Mouse (Mus musculus) embryonic facial prominence, embryonic 10.5 days (tissue): ENCODE measurements around the gene Setd7. TPM values are rescaled to one million over a fixed set of nuclear protein-coding genes. Genes with fewer than 3 reads are reported as not detected.

Experiments used
- DNase-seq: peaks from one replicate; pipeline ENCODE4 v3.0.0-alpha.2; 2017; ENCODE audit warnings: low spot score
- H3K27ac ChIP-seq: fragments of 300-500 bp; sonication (generic); replicated peaks from 2 replicates; pipeline ENCODE4 v1.5.1; 2016; ENCODE audit warnings: mild to moderate bottlenecking
- H3K27me3 ChIP-seq: fragments of 300-500 bp; sonication (generic); replicated peaks from 2 replicates; pipeline ENCODE4 v1.6.1; 2016; ENCODE audit warnings: low read depth, mild to moderate bottlenecking; ENCODE audit not compliant: poor library complexity, severe bottlenecking
- H3K36me3 ChIP-seq: fragments of 300-500 bp; sonication (generic); replicated peaks from 2 replicates; pipeline ENCODE4 v1.6.1; 2016; ENCODE audit warnings: mild to moderate bottlenecking, moderate library complexity
- H3K4me1 ChIP-seq: fragments of 300-500 bp; sonication (generic); 2 replicates; pipeline ENCODE4 v1.6.1; 2016
- H3K4me3 ChIP-seq: fragments of 300-500 bp; sonication (generic); 2 replicates; pipeline ENCODE4 v1.5.1; 2016; ENCODE audit warnings: mild to moderate bottlenecking, moderate library complexity
- H3K9me3 ChIP-seq: fragments of 300-500 bp; sonication (generic); 2 replicates; pipeline ENCODE4 v1.6.1; 2016; ENCODE audit warnings: mild to moderate bottlenecking
- WGBS: fragments of 180-500 bp; shearing (Covaris S2); methylation state at CpG from one replicate; pipeline ENCODE4 v1.1.7; 2016; 5-methylcytosine and 5-hydroxymethylcytosine counted together
- polyA plus RNA-seq: library from polyadenylated mRNA; unstranded; fragments of >200 nt; fragmentation: Nextera tagmentation; extraction: Ambion mirVana; gene quantifications from 2 replicates; pipeline ENCODE4 v1.2.1, GENCODE M21; 2016

The Setd7 gene
- polyA plus RNA-seq = 4.2 and 5.1 TPM in 2 replicates

DNA sequence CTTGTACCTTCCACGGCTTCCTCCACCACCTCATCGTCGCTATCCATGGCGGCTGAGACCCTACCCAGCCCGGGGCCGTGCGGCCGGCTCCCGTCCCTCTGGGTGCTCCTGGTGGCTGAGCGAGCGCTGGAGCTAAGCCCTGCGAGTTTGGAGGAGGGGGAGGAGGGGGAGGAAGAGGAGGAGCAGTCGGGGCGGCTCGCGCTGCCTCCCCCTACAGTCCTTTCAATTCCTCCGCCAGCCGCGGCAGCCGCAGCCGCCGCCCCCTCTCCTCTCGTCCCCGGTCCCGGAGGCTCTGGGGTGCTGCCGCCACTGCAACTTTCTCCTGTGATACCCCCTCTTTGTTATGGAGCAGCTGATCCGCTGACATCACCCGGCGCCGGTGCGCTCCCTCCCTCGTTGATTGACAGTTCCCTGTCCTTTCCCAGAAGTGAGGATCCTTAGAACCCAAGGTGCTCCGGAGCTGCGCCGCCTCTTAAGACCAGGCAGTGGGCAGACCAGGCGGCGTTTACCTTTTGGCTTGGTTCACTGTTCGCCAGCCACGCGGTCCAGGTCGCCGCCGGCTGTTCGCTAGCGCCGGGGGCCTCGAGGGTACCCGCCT is at the start of gene Setd7:
Setd7 (minus strand) TSS at position 369 of the 598 bp plus-strand sequence.
- Histone ChIP-seq H3K27me3 (peaks cover 17% of the 10 kb centered on the region), H3K4me1 (peaks cover 31% of the 10 kb centered on the region), H3K4me3 (peak within 1 kb of the TSS; percentile 89), H3K27ac (peak within 1 kb of the TSS; percentile 96), H3K36me3 (peaks cover 11% of the 10 kb centered on the region), H3K9me3 (no peaks in the 10 kb centered on the region)
- DNase-seq = peak; percentile 87
- under 1% methylated on average over 44 of the region's 48 CpGs for WGBS

DNA sequence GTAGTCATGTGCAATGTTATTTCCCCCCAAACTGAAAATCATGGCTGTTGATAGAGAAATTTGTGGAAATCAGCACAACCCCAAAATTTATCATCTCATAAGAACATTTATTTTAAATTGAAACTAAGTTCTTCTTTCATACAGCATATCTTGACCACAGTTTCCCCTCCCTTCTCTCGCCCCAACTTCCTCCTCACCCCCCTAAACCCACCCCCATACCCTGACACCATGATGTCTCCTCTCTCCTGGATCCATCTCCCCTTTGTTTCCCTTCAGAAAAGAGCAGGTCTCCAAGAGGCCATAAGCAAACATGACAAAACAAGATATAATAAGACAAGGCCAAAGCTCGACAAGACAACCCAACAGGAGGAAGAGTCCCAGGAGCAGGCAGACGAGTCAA is 43.8 kb upstream of the Setd7 start:
- H3K4me1 ChIP-seq = no peaks in the 10 kb centered on the region
- H3K4me3 ChIP-seq = no peak overlapping the region
- no peaks in the 10 kb centered on the region for H3K9me3 ChIP-seq

DNA sequence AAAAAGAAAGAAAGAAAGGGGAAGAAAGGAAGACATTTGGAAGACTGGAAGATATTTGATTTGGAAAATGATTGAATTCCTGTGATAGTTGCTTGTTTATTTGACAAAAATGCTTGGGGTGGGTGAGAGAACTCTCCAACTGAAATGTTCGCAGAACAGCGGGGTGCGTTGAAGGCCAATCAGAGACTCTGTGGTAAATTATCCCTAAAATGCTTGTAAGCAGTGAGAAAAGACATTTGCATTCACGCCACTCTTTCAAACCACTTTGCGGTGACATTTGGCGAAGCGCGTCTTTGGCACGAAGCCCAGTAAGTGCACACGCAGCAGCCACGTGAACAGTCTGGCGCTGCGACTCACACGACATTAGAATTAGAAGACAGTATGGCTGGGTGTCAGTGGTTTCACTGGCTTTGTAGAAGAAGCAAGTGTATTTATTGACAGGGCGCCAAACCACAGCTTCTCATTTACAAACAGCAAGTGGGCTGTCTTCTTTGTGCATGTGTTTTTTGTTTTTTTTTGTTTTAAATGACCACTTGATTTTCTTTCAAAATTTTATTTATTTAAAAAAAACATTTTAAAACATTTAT is 43.1 kb upstream of the Setd7 start:
- H3K36me3 ChIP-seq = no peaks in the 10 kb centered on the region
- no peak for DNase-seq
- no peaks in the 10 kb centered on the region for H3K9me3 ChIP-seq
- H3K27me3 ChIP-seq = no peaks in the 10 kb centered on the region
- H3K4me3 ChIP-seq = no peak overlapping the region
- WGBS = 95% methylated on average over 15 of the region's 15 CpGs
- H3K27ac ChIP-seq = no peak overlapping the region
- peaks cover 4% of the 10 kb centered on the region; the same call in 1 of the 2 replicates for H3K4me1 ChIP-seq

More for the DNA sequence above, 43.8 kb upstream of the Setd7 start:
- no peak for DNase-seq
- WGBS = 89% methylated on average over 3 of the region's 3 CpGs
- no peaks in the 10 kb centered on the region for H3K27me3 ChIP-seq
- no peak overlapping the region for H3K27ac ChIP-seq
- H3K36me3 ChIP-seq = no peaks in the 10 kb centered on the region

DNA sequence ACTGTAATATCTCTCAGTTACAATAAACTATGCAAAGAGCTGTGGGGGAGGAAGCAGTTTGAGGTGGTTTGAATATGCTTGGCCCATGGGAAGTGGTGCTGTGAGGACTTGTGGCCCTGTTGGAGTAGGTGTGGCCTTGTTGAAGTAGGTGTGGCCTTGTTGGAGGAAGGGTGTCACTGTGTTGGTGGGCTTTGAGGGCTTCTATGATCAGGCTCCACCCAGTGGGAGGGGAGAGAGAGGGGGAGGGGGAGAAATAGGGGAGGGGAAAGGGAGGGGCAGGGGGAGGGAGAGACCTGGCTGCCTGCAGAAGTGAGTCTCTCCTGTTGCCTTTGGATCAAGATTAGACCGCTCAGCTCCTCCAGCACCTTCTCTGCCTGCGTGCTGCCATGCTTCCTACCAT is 40.8 kb upstream of the Setd7 start:
- Histone ChIP-seq H3K27me3 (no peaks in the 10 kb centered on the region), H3K4me3 (no peak overlapping the region), H3K4me1 (peaks cover 8% of the 10 kb centered on the region; the same call in 1 of the 2 replicates), H3K36me3 (no peaks in the 10 kb centered on the region), H3K9me3 (no peaks in the 10 kb centered on the region), H3K27ac (no peak overlapping the region)
- DNase-seq = no peak
- 89% methylated on average over 2 of the region's 2 CpGs for WGBS

DNA sequence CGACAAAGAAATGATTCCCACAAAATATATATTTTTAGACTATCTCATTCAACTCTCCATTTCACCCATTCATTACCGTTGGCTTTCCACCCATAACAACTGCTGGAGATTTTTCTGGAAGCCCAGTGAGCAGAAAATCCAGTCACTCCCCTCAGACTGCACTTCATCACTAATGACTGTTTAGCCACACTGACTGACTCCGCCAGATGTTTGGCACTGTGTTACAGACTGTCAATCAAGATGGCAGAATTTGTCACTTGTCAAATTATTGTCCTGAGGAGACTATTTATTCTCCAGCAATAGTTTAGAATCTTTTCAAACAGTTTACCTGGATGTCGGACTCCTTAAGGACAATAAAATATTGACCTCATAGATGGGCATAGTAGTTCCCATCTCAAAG is 40.0 kb upstream of the Setd7 start:
- Histone ChIP-seq H3K9me3 (no peaks in the 10 kb centered on the region), H3K4me1 (peaks cover 8% of the 10 kb centered on the region; the same call in 1 of the 2 replicates), H3K36me3 (no peaks in the 10 kb centered on the region), H3K27me3 (no peaks in the 10 kb centered on the region), H3K4me3 (no peak overlapping the region), H3K27ac (no peak overlapping the region)
- 89% methylated on average over 4 of the region's 4 CpGs for WGBS
- no peak for DNase-seq

DNA sequence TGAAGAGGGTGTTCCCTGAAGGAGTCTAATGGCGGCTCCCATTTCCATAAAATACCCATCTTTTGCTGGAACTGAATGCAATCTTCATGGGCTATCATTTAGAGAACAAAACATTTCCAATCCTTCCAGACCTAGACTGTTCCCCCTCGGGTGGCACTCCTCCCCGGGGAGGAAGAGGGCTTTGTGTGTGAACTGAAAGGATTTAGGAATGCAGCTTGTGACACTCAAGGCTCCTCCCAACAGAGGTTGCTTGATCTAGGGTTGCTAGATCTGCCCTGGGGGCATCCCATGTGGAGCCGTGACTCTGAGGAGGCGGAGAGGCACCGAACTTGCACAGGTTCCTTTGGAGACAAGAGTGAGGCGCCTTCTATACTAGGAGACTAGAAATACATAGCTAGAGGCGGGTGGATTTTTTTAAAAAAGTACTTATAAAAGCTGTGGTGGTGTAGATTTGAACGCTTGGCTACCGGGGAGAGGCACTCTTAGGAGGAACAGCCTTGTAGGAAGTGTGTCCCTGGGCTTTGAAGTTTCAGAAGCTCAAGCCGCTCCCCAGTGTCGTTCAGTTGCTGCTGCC is 38.5 kb upstream of the Setd7 start:
- Histone ChIP-seq H3K4me1 (peaks cover 8% of the 10 kb centered on the region; the same call in 1 of the 2 replicates), H3K27me3 (no peaks in the 10 kb centered on the region), H3K36me3 (no peaks in the 10 kb centered on the region), H3K4me3 (no peak overlapping the region), H3K27ac (no peak overlapping the region; the same call in 1 of the 2 replicates), H3K9me3 (no peaks in the 10 kb centered on the region)
- no peak for DNase-seq
- WGBS = 51% methylated on average over 12 of the region's 12 CpGs

DNA sequence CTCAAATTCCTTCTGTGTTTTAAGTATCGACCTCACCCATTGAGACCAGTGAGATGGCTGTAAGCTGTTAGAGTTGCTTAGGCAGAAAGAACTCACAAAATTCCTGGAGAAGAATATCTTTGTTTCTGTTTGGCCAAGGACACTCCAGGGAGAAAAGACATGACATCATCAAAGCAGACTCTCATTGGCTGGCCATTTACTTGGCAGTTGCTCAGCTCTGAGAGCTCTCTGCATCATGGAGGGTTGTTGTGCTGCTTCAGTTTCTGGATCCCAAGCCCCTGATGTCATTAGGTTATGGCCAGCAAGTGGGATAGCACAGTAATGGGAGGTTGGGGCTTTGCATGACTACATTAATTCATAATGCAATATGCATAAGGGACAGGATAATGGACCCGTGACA is 35.9 kb upstream of the Setd7 start:
- peaks cover 8% of the 10 kb centered on the region; the same call in 1 of the 2 replicates for H3K4me1 ChIP-seq
- no peaks in the 10 kb centered on the region for H3K27me3 ChIP-seq
- H3K9me3 ChIP-seq = no peaks in the 10 kb centered on the region
- no peak overlapping the region for H3K4me3 ChIP-seq
- WGBS = 81% methylated on average over 2 of the region's 2 CpGs
- H3K27ac ChIP-seq = no peak overlapping the region
- H3K36me3 ChIP-seq = no peaks in the 10 kb centered on the region
- DNase-seq = no peak

DNA sequence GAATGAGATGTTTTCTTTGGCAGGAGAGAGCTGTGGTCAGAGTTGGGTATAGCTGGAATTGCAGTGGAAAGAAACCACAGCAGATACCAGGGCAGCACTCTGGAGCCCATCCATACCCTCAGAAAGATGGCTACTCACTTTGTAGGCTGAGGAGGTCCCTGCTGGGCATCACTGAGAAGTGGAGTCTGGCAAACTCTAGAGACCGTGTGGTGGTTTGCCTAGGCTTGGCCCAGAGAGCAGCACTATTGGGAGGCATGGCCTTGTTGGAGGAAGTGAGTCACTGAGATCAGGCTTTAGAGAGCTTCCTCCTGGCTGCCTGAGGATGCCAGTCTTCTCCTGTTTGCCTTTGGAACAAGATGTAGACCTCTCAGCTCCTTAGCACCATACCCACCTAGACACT is 32.8 kb upstream of the Setd7 start:
- no peaks in the 10 kb centered on the region for H3K9me3 ChIP-seq
- H3K27ac ChIP-seq = no peak overlapping the region
- peaks cover 14% of the 10 kb centered on the region; the same call in 1 of the 2 replicates for H3K4me1 ChIP-seq
- no peaks in the 10 kb centered on the region for H3K36me3 ChIP-seq
- H3K4me3 ChIP-seq = no peak overlapping the region
- DNase-seq = no peak
- WGBS = 78% methylated on average over 1 of the region's 1 CpGs
- H3K27me3 ChIP-seq = no peaks in the 10 kb centered on the region

DNA sequence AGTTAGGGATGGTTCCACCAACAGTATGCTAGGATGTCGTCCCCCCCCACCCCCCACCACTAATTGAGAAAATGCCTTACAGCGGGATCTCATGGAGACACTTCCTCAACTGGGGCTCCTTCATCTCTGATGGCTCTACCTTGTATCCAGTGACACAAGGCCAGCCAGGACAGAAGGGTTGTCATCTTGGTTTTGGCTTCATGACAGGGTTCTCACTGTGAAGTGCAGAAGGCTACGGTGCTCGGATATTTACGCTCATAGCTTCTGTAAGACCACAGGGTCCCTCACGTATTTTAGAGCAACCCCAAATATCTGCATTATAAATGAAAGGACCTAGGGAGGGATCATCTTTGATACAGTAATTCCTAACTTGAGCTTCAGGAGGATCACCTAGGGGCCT is 30.9 kb upstream of the Setd7 start:
- Histone ChIP-seq H3K9me3 (no peaks in the 10 kb centered on the region), H3K27ac (no peak overlapping the region), H3K4me1 (peaks cover 10% of the 10 kb centered on the region; the same call in 1 of the 2 replicates), H3K27me3 (no peaks in the 10 kb centered on the region), H3K36me3 (no peaks in the 10 kb centered on the region), H3K4me3 (no peak overlapping the region)
- 91% methylated on average over 6 of the region's 6 CpGs for WGBS
- DNase-seq = no peak

DNA sequence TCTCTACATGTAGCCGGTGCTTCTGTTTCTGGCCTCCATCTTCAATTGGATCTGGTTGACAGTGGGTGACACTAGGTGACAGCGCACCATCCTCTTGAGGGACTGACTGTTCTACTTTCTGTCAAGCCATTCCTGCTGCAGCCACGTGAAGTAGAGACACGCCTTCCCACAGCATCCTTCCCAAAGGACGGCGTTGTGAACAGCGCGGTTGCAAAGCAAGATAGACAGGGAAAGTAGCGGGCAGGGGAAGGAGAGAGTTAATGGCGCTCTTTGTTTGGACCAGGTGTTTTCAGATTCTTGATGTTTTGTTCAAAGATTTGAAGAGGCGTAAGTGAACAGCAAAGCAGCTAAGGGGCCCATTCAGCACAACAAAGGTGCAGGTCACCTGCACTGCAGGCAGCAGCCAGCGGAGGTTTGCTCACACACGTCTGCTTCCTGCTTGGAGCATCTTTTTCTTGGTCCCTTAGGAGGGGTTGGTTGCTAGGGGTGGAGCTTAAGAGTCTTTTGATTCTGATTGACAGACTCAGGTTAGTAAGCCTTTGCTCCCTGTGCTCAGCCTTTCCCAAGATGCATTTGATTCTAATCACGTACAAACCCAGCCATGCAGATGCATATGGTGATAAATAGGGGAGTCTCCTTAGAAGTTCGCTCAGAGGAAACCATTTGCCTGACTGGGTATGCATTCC is 29.7 kb upstream of the Setd7 start:
- Histone ChIP-seq H3K27me3 (0 out of 2 replicates have a peak, but pooled peaks cover 4% of the 10 kb centered on the region), H3K9me3 (no peaks in the 10 kb centered on the region), H3K27ac (no peak overlapping the region), H3K4me3 (peak overlapping the region; percentile 13; the same call in 1 of the 2 replicates), H3K36me3 (no peaks in the 10 kb centered on the region), H3K4me1 (peaks cover 10% of the 10 kb centered on the region; the same call in 1 of the 2 replicates)
- no peak for DNase-seq
- WGBS = 33% methylated on average over 15 of the region's 15 CpGs

DNA sequence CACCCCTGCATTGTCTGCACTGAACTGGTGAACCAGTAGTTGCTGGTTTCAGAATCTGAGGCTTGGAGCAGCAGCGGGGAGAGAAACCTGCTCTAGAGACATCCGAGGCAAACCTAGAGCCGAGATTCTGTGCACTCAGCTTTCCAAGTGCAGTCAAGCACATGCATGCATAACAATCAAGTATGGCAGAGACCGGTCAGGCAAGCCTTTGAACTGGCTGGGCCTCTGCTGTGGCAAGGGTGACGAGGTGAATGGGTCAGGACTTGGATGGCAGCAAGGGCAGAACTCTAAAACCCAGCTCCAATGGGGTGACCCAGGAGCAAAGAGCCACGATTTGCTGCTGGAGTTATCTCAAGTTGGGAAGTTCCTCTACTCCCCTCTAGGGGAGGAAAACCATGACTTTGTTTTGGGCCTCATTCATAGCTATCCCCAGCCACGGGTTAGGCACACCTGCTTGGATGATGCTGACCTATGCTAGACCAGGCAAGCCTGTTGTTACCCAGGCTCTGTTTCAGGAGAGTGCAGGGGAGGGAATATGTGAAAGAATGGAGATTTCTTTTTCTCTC is 27.1 kb upstream of the Setd7 start:
- DNase-seq = no peak
- 60% methylated on average over 7 of the region's 7 CpGs for WGBS
- peaks cover 20% of the 10 kb centered on the region for H3K4me1 ChIP-seq
- no peak overlapping the region for H3K27ac ChIP-seq
- H3K9me3 ChIP-seq = no peaks in the 10 kb centered on the region
- H3K27me3 ChIP-seq = peaks cover 18% of the 10 kb centered on the region
- no peaks in the 10 kb centered on the region for H3K36me3 ChIP-seq
- H3K4me3 ChIP-seq = no peak overlapping the region
